Mouse (Mus musculus): ENCODE results near the gene Rab11fip3.

DNA sequence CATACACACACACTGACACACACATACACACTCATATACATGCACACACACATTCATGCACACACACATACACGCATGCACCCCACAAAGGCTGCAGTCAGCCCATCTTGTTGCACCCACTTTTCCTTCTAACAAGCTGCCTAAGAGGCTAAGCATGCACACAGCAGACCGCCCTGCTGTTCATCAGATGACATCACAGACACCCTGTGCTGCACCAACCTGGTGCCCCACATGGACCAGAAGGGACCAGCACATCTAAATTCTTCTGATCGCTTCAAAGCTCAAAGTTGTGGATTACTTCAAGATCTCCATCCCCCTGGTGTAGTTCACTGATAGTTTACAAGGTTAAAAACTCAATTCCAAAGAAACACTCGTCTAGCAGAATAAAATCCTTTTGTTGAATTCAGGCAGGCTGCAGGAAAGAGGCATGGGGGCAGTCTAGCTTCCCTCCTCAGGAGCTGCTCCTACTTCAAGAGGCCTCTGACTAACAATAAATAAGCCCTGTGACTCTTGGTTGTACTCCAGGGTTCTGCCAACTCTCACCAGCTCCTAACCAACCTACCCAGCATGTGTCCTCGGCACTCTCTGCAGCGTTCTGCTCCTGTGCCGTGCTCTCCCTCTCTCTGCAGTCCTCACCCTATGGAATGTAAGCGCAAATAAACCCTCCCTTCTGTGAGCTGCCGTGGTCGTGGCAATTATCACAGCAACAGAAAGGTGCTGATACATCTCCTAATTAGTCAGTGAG lies 22.9 kb downstream of the Rab11fip3 start:
- no peak for TF ChIP-seq ZNF384 (IDR thresholded peaks at IDR 0.05; ENCODE audit: low read depth, low read length)
- no peak for TF ChIP-seq HCFC1 (IDR thresholded peaks at IDR 0.05; ENCODE audit: borderline replicate concordance, insufficient read depth, low read length)
